Mouse (Mus musculus) kidney, postnatal 0 days (tissue): Measurements from ENCODE around the gene AI413582. TPM values are rescaled to one million over a fixed set of nuclear protein-coding genes. Genes with fewer than 3 reads are reported as not detected.

Source experiments
- ATAC-seq: fragments of 200-750 bp; cut with Nextera tagmentation; replicated peaks from 2 replicates; pipeline ENCODE4 v1.8.0; 2017; ENCODE audit warnings: low read depth, moderate number of reproducible peaks, moderate TSS enrichment, moderate library complexity; ENCODE audit not compliant: low FRiP score
- DNase-seq: peaks from one replicate; pipeline ENCODE4 v3.0.0-alpha.2; 2016; ENCODE audit warnings: low spot score
- H3K27ac ChIP-seq: fragments of 300-500 bp; sonication (generic); 2 replicates; pipeline ENCODE4 v1.5.1; 2014; ENCODE audit warnings: mild to moderate bottlenecking
- H3K27me3 ChIP-seq: fragments of 300-500 bp; sonication (generic); 2 replicates; pipeline ENCODE4 v1.6.1; 2014; ENCODE audit warnings: low read length, mixed read lengths; ENCODE audit not compliant: insufficient read depth
- H3K36me3 ChIP-seq: fragments of 300-500 bp; sonication (generic); 2 replicates; pipeline ENCODE4 v1.6.1; 2014; ENCODE audit warnings: low read length, mixed read lengths; ENCODE audit not compliant: insufficient read depth
- H3K4me1 ChIP-seq: fragments of 300-500 bp; sonication (generic); replicated peaks from 2 replicates; pipeline ENCODE4 v1.6.1; 2014; ENCODE audit warnings: antibody characterized with exemption, low read length, mixed read lengths; ENCODE audit not compliant: insufficient read depth
- H3K4me2 ChIP-seq: fragments of 300-500 bp; sonication (generic); 2 replicates; pipeline ENCODE4 v1.6.1; 2014; ENCODE audit warnings: mild to moderate bottlenecking, low read length, moderate library complexity, mixed read lengths
- H3K4me3 ChIP-seq: fragments of 300-500 bp; sonication (generic); replicated peaks from 2 replicates; pipeline ENCODE4 v1.5.1; 2014; ENCODE audit warnings: low read depth, low read length
- H3K9ac ChIP-seq: fragments of 300-500 bp; sonication (generic); 2 replicates; pipeline ENCODE4 v1.6.1; 2014; ENCODE audit warnings: low read depth, low read length
- H3K9me3 ChIP-seq: fragments of 300-500 bp; sonication (generic); replicated peaks from 2 replicates; pipeline ENCODE4 v1.6.1; 2016; ENCODE audit warnings: low read length, inconsistent platforms, mixed read lengths
- CTCF ChIP-seq: IDR thresholded peaks from 2 replicates; pipeline ENCODE4 v1.5.1; 2016; ENCODE audit warnings: antibody characterized with exemption, low read depth, mild to moderate bottlenecking, moderate library complexity
- WGBS: fragments of 180-500 bp; shearing (Covaris S2); extraction: QIAGEN DNeasy Blood & Tissue Kit; methylation state at CpG from one replicate; pipeline ENCODE4 v1.1.7; 2014; 5-methylcytosine and 5-hydroxymethylcytosine counted together
- polyA plus RNA-seq: library from polyadenylated mRNA; unstranded; fragments of >200 nt; fragmentation: Nextera tagmentation; extraction: Ambion mirVana; gene quantifications from 2 replicates; pipeline ENCODE4 v1.2.1, GENCODE M21; 2015

Gene AI413582
- polyA plus RNA-seq, 1 experiment from 2014 or later: 34.5 TPM

- no peaks in the 10 kb centered on the region for H3K27me3 ChIP-seq
- peaks cover 10% of the 10 kb centered on the region for H3K36me3 ChIP-seq
- TF ChIP-seq CTCF: no peak
- no peak overlapping the region for H3K27ac ChIP-seq
- ATAC-seq (no peak), DNase-seq (peak; percentile 37)
- H3K9me3 ChIP-seq: no peaks in the 10 kb centered on the region
- WGBS: 86% methylated on average over 15 of the region's 16 CpGs
- no peaks in the 10 kb centered on the region for H3K4me1 ChIP-seq
- H3K4me2 ChIP-seq: no peak overlapping the region
- H3K4me3 ChIP-seq: no peak overlapping the region
- H3K9ac ChIP-seq: no peak overlapping the region
Observed at GRCm38 (mm10) chr17:27574470-27575115, 9.0 kb upstream of the AI413582 start.

- H3K36me3 ChIP-seq: 0 out of 2 replicates have a peak, but pooled peaks cover 2% of the 10 kb centered on the region
- no peaks in the 10 kb centered on the region for H3K4me1 ChIP-seq
- no peak overlapping the region for H3K27ac ChIP-seq
- WGBS: 87% methylated on average over 10 of the region's 10 CpGs
- H3K4me2 ChIP-seq: no peak overlapping the region
- TF ChIP-seq CTCF: no peak
- ATAC-seq (no peak), DNase-seq (no peak)
- no peak overlapping the region for H3K9ac ChIP-seq
- H3K27me3 ChIP-seq: no peaks in the 10 kb centered on the region
- H3K9me3 ChIP-seq: no peaks in the 10 kb centered on the region
- H3K4me3 ChIP-seq: no peak overlapping the region
Observed at GRCm38 (mm10) chr17:27573772-27574320, 8.3 kb upstream of the AI413582 start.

DNA sequence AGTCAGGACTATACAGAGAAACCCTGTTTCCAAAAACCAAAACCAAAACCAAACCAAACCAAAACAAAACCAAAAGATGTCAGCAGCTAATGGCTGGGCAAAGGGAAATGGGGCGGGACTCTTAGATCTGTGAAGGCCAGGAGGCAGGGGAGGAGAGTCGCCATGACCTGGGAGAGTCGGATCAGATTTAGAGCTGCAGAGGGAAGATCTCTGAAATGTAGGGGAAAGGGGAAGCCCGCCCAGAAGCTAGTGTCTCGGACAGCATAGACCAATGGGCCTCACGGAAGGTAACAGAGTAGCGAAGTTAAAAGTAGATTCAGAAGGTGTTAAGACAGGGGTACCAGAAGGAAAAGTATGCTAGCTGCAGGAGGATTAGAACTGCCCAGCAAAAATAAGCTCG is 5.8 kb upstream of the AI413582 start:
- Histone ChIP-seq H3K27ac (no peak overlapping the region), H3K9me3 (no peaks in the 10 kb centered on the region), H3K9ac (no peak overlapping the region), H3K4me2 (no peak overlapping the region), H3K27me3 (no peaks in the 10 kb centered on the region), H3K4me1 (no peaks in the 10 kb centered on the region; the same call in 1 of the 2 replicates), H3K36me3 (no peaks in the 10 kb centered on the region), H3K4me3 (no peak overlapping the region)
- ATAC-seq: no peak
- WGBS: 55% methylated on average over 8 of the region's 8 CpGs
- no peak for DNase-seq
- no peak for TF ChIP-seq CTCF

DNA sequence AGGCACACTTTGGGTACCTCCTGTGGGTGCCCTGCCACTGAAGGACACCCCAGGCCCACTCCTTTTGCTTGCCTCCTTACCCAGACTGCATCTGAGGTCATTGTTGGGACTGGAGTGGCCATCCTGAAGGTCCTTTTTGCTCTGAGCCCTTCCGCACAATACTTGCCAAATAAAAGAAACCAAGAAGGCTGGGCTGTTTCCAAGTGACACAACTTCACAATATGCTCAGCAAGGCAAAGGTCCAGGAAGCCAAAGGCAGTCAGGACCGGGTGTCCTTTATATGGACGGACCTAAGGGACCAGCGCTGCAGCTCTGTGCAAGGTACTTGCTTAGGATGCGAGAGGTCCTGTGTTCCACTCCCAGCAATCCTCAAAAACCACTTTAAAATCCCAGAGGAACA is 2.7 kb upstream of the AI413582 start:
- H3K9me3 ChIP-seq: no peaks in the 10 kb centered on the region
- no peak for TF ChIP-seq CTCF
- H3K9ac ChIP-seq: no peak overlapping the region
- H3K36me3 ChIP-seq: no peaks in the 10 kb centered on the region; the same call in 1 of the 2 replicates
- no peak for ATAC-seq
- H3K4me3 ChIP-seq: no peak overlapping the region
- no peak for DNase-seq
- H3K4me2 ChIP-seq: no peak overlapping the region
- H3K4me1 ChIP-seq: peaks cover 8% of the 10 kb centered on the region; the same call in 1 of the 2 replicates
- WGBS: 90% methylated on average over 5 of the region's 5 CpGs
- no peak overlapping the region for H3K27ac ChIP-seq
- H3K27me3 ChIP-seq: no peaks in the 10 kb centered on the region

GRCm38 (mm10) chr17:27565942-27566267 is 349 bp upstream of the AI413582 start:
- H3K4me3 ChIP-seq: peak overlapping the region; percentile 52
- H3K4me1 ChIP-seq: peaks cover 8% of the 10 kb centered on the region; the same call in 1 of the 2 replicates
- no peaks in the 10 kb centered on the region for H3K27me3 ChIP-seq
- DNase-seq (no peak), ATAC-seq (no peak; the same call in 1 of the 2 replicates)
- no peaks in the 10 kb centered on the region for H3K9me3 ChIP-seq
- 0% methylated on average over 13 of the region's 13 CpGs for WGBS
- peak overlapping the region; percentile 48; the same call in 1 of the 2 replicates for H3K9ac ChIP-seq
- H3K27ac ChIP-seq: no peak overlapping the region
- H3K36me3 ChIP-seq: no peaks in the 10 kb centered on the region; the same call in 1 of the 2 replicates
- H3K4me2 ChIP-seq: peak overlapping the region; percentile 94
- no peak for TF ChIP-seq CTCF

- no peak for ATAC-seq
Observed at GRCm38 (mm10) chr17:27564391-27565162, 979 bp downstream of the AI413582 start.

More at GRCm38 (mm10) chr17:27564391-27565162, 979 bp downstream of the AI413582 start:
- Histone ChIP-seq H3K9ac (peak overlapping the region; percentile 64), H3K4me3 (peak overlapping the region; percentile 52), H3K27ac (no peak overlapping the region; the same call in 1 of the 2 replicates), H3K36me3 (no peaks in the 10 kb centered on the region; the same call in 1 of the 2 replicates), H3K27me3 (no peaks in the 10 kb centered on the region), H3K9me3 (no peaks in the 10 kb centered on the region), H3K4me1 (peaks cover 8% of the 10 kb centered on the region; the same call in 1 of the 2 replicates), H3K4me2 (peak overlapping the region; percentile 94)
- WGBS: 17% methylated on average over 20 of the region's 20 CpGs
- peak; percentile 53 for TF ChIP-seq CTCF
- no peak for DNase-seq
